Mouse (Mus musculus) intestine, postnatal 0 days (tissue): ENCODE measurements at regions not wholly inside any gene's neighbourhood (a gene's known extent, or its start where the extent isn't known, plus 50 kb on each side); places are given as distances from the start of the nearest gene placed in this dataset.
A peak's percentile ranks its signal among the peaks of the same experiment; 100 is the strongest.

Source experiments
- ATAC-seq: fragments of 200-750 bp; cut with Nextera tagmentation; 2 replicates; pipeline ENCODE4 v1.8.0; 2017; ENCODE audit warnings: mild to moderate bottlenecking, moderate TSS enrichment, moderate library complexity
- H3K27ac ChIP-seq: fragments of 300-500 bp; sonication (generic); 2 replicates; pipeline ENCODE4 v1.5.1; 2014; ENCODE audit warnings: mild to moderate bottlenecking, low read depth, low read length, moderate library complexity
- H3K27me3 ChIP-seq: fragments of 300-500 bp; sonication (generic); replicated peaks from 2 replicates; pipeline ENCODE4 v1.6.1; 2014; ENCODE audit warnings: low read length, mixed read lengths; ENCODE audit not compliant: control insufficient read depth, insufficient read depth
- H3K36me3 ChIP-seq: fragments of 300-500 bp; sonication (generic); 2 replicates; pipeline ENCODE4 v1.6.1; 2014; ENCODE audit warnings: mild to moderate bottlenecking, moderate library complexity; ENCODE audit not compliant: control insufficient read depth, insufficient read depth
- H3K4me1 ChIP-seq: fragments of 300-500 bp; sonication (generic); replicated peaks from 2 replicates; pipeline ENCODE4 v1.6.1; 2014; ENCODE audit warnings: antibody characterized with exemption, low read length, mixed read lengths; ENCODE audit not compliant: control insufficient read depth, insufficient read depth
- H3K4me2 ChIP-seq: fragments of 300-500 bp; sonication (generic); replicated peaks from 2 replicates; pipeline ENCODE4 v1.6.1; 2014; ENCODE audit warnings: low read depth, mild to moderate bottlenecking, moderate library complexity
- H3K4me3 ChIP-seq: fragments of 300-500 bp; sonication (generic); 2 replicates; pipeline ENCODE4 v1.5.1; 2014; ENCODE audit warnings: low read depth, low read length
- H3K9ac ChIP-seq: fragments of 300-500 bp; sonication (generic); 2 replicates; pipeline ENCODE4 v1.6.1; 2014; ENCODE audit warnings: mild to moderate bottlenecking, low read depth, low read length
- H3K9me3 ChIP-seq: fragments of 300-500 bp; sonication (generic); 2 replicates; pipeline ENCODE4 v1.6.1; 2016; ENCODE audit warnings: mixed run types; ENCODE audit not compliant: control insufficient read depth
- CTCF ChIP-seq: sonication (generic); IDR thresholded peaks from 2 replicates; pipeline ENCODE4 v1.5.1; 2016; ENCODE audit warnings: low read depth, mild to moderate bottlenecking, control low read depth, antibody characterized with exemption, moderate library complexity
- WGBS: fragments of 180-500 bp; shearing (Covaris S2); extraction: QIAGEN DNeasy Blood & Tissue Kit; methylation state at CpG from one replicate; pipeline ENCODE4 v1.1.7; 2014; 5-methylcytosine and 5-hydroxymethylcytosine counted together

GRCm38 (mm10) chr3:140129065-140129778, 923.7 kb downstream of the Stpg2 start:
- Histone ChIP-seq H3K27ac (no peak overlapping the region), H3K27me3 (no peaks in the 10 kb centered on the region), H3K9me3 (no peaks in the 10 kb centered on the region), H3K4me1 (no peaks in the 10 kb centered on the region), H3K4me2 (no peak overlapping the region), H3K36me3 (no peaks in the 10 kb centered on the region), H3K4me3 (no peak overlapping the region), H3K9ac (no peak overlapping the region)
- ATAC-seq: no peak
- 84% methylated on average over 8 of the region's 8 CpGs for WGBS
- TF ChIP-seq CTCF: no peak

- Histone ChIP-seq H3K9ac (no peak overlapping the region), H3K9me3 (no peaks in the 10 kb centered on the region), H3K4me1 (no peaks in the 10 kb centered on the region), H3K4me3 (no peak overlapping the region), H3K4me2 (no peak overlapping the region), H3K27ac (no peak overlapping the region), H3K27me3 (no peaks in the 10 kb centered on the region), H3K36me3 (no peaks in the 10 kb centered on the region)
- 84% methylated on average over 2 of the region's 2 CpGs for WGBS
- no peak for ATAC-seq
- no peak for TF ChIP-seq CTCF
Observed at GRCm38 (mm10) chr3:140143900-140144299, 938.4 kb downstream of the Stpg2 start.

DNA sequence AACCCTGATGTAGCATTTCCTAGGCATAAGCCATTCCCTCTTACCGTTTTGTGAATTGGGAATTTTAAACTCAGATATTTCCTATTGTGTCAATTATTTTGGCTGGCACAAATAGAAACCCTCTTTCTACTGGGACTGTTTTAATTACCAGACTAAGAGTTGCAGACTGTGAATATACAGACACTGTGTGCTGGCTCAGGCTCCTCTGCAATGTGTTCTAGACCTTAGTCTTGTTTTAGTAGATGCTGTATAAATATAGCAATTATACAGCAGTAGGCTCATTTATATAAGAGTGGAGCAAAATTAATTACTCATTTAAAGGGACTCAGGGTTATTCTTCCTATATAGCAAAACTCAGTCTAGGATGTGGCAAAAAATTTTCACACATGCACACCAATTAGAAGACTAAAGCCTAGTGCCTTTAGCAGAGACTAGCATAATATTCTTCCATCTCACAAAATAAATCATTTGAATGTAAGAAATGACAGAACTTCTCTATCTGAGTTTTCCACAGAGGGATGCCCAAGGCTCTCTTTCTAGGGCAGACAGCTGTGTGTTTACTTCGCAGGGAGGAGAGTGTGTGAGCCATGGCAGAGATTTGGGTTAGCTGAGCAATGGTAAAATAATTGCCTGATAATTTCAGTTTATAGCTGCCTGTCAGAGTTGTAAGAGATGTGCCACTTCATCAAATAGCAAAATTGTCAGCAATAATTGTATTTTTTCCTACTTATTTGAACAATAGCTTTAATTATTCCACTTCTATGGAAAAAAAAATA, 941.9 kb downstream of the Stpg2 start:
- H3K27ac ChIP-seq: no peak overlapping the region
- no peaks in the 10 kb centered on the region for H3K27me3 ChIP-seq
- H3K9ac ChIP-seq: no peak overlapping the region
- no peaks in the 10 kb centered on the region for H3K9me3 ChIP-seq
- H3K36me3 ChIP-seq: no peaks in the 10 kb centered on the region
- WGBS: 70% methylated on average over 2 of the region's 2 CpGs
- no peak overlapping the region for H3K4me3 ChIP-seq
- H3K4me1 ChIP-seq: no peaks in the 10 kb centered on the region
- no peak for ATAC-seq
- TF ChIP-seq CTCF: no peak
- no peak overlapping the region for H3K4me2 ChIP-seq

DNA sequence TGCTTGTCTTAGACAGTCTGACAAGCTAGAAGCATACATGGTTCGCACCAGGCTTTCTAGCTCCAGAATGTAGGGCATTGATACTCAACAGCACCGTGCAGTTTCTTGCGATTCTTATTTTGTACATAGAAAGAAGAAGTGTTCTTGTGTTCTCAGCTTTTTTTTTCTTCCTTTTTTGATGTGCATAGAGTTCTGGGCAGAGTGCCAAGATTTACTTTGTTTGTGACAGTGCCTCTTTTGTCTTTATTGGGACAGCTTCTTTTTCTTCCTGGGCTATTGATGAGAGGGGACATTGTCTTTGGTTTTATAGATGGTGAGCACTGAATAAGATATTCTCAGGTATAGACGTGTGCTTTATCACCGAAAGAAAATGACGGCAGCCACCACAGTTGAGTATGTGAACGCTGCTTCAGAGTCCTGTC, 945.0 kb downstream of the Stpg2 start:
- no peak for ATAC-seq
- WGBS: 73% methylated on average over 7 of the region's 7 CpGs
- Histone ChIP-seq H3K9me3 (no peaks in the 10 kb centered on the region), H3K27ac (no peak overlapping the region), H3K4me2 (no peak overlapping the region), H3K4me3 (no peak overlapping the region), H3K9ac (no peak overlapping the region), H3K36me3 (no peaks in the 10 kb centered on the region), H3K27me3 (no peaks in the 10 kb centered on the region), H3K4me1 (no peaks in the 10 kb centered on the region)
- TF ChIP-seq CTCF: no peak

- ATAC-seq: no peak
- no peaks in the 10 kb centered on the region for H3K36me3 ChIP-seq
Observed at GRCm38 (mm10) chr3:140179471-140179870, 974.0 kb downstream of the Stpg2 start.

GRCm38 (mm10) chr3:140182690-140183089, 977.2 kb downstream of the Stpg2 start:
- H3K27me3 ChIP-seq: no peaks in the 10 kb centered on the region
- H3K9me3 ChIP-seq: no peaks in the 10 kb centered on the region
- peak; percentile 22; the same call in 1 of the 2 replicates for TF ChIP-seq CTCF
- no peaks in the 10 kb centered on the region for H3K36me3 ChIP-seq
- no peaks in the 10 kb centered on the region for H3K4me1 ChIP-seq
- H3K9ac ChIP-seq: no peak overlapping the region
- WGBS: 78% methylated on average over 4 of the region's 4 CpGs
- H3K4me2 ChIP-seq: no peak overlapping the region
- H3K27ac ChIP-seq: no peak overlapping the region
- ATAC-seq: no peak
- H3K4me3 ChIP-seq: no peak overlapping the region

More at GRCm38 (mm10) chr3:140179471-140179870, 974.0 kb downstream of the Stpg2 start:
- Histone ChIP-seq H3K4me3 (no peak overlapping the region), H3K27me3 (no peaks in the 10 kb centered on the region), H3K27ac (no peak overlapping the region), H3K9me3 (no peaks in the 10 kb centered on the region), H3K4me1 (no peaks in the 10 kb centered on the region), H3K9ac (no peak overlapping the region), H3K4me2 (no peak overlapping the region)
- whole genome bisulfite sequencing: 83% methylated on average over 2 of the region's 2 CpGs
- TF ChIP-seq CTCF: no peak
